Mouse (Mus musculus): ENCODE results near the gene Itpkb. TPM values are rescaled to one million over a fixed set of nuclear protein-coding genes. Genes with fewer than 3 reads are reported as not detected.

Itpkb gene
- polyA plus RNA-seq, 1 experiment: 18.1 TPM

GRCm38 (mm10) chr1:180354129-180354528 lies 23.8 kb downstream of the Itpkb start:
- Histone ChIP-seq H3K4me1 (ENCODE audit: control insufficient read depth, insufficient read depth, low read length) (peaks cover 18% of the 10 kb centered on the region), H3K27ac (ENCODE audit: control insufficient read depth, insufficient read depth, low read depth, low read length, poor library complexity) (no peak overlapping the region; the same call in 1 of the 2 replicates), H3K4me3 (replicated peaks; ENCODE audit: control insufficient read depth, low read depth, low read length) (no peak overlapping the region)
- TF ChIP-seq POLR2A (IDR thresholded peaks at IDR 0.05; ENCODE audit: borderline replicate concordance, control insufficient read depth, low read depth, low read length) (no peak), CTCF (IDR thresholded peaks at IDR 0.05; ENCODE audit: control insufficient read depth, insufficient read depth, low read length) (no peak)
- 70% methylated on average over 4 of the region's 4 CpGs for WGBS

GRCm38 (mm10) chr1:180354976-180355730 lies 24.9 kb downstream of the Itpkb start:
- TF ChIP-seq CTCF (IDR thresholded peaks at IDR 0.05; ENCODE audit: control insufficient read depth, insufficient read depth, low read length): no peak
- TF ChIP-seq POLR2A (IDR thresholded peaks at IDR 0.05; ENCODE audit: borderline replicate concordance, control insufficient read depth, low read depth, low read length): no peak
- Histone ChIP-seq H3K4me3 (replicated peaks; ENCODE audit: control insufficient read depth, low read depth, low read length) (no peak overlapping the region), H3K4me1 (ENCODE audit: control insufficient read depth, insufficient read depth, low read length) (peaks cover 19% of the 10 kb centered on the region), H3K27ac (ENCODE audit: control insufficient read depth, insufficient read depth, low read depth, low read length, poor library complexity) (peak overlapping the region; percentile 54)
- WGBS: 76% methylated on average over 13 of the region's 13 CpGs

- H3K4me1 ChIP-seq (ENCODE audit: control insufficient read depth, insufficient read depth, low read length): peaks cover 20% of the 10 kb centered on the region
- TF ChIP-seq CTCF (IDR thresholded peaks at IDR 0.05; ENCODE audit: control insufficient read depth, insufficient read depth, low read length): no peak
- TF ChIP-seq POLR2A (IDR thresholded peaks at IDR 0.05; ENCODE audit: borderline replicate concordance, control insufficient read depth, low read depth, low read length): no peak
- peak overlapping the region; percentile 54 for H3K27ac ChIP-seq (ENCODE audit: control insufficient read depth, insufficient read depth, low read depth, low read length, poor library complexity)
- WGBS: 33% methylated on average over 4 of the region's 4 CpGs
- no peak overlapping the region for H3K4me3 ChIP-seq (replicated peaks; ENCODE audit: control insufficient read depth, low read depth, low read length)
These were observed 25.9 kb downstream of the Itpkb start for GRCm38 (mm10) chr1:180356176-180356575.

GRCm38 (mm10) chr1:180356857-180357256 lies 26.6 kb downstream of the Itpkb start:
- peaks cover 20% of the 10 kb centered on the region for H3K4me1 ChIP-seq (ENCODE audit: control insufficient read depth, insufficient read depth, low read length)
- no peak overlapping the region for H3K4me3 ChIP-seq (replicated peaks; ENCODE audit: control insufficient read depth, low read depth, low read length)
- H3K27ac ChIP-seq (ENCODE audit: control insufficient read depth, insufficient read depth, low read depth, low read length, poor library complexity): peak overlapping the region; percentile 42
- 50% methylated on average over 6 of the region's 6 CpGs for WGBS
- no peak for TF ChIP-seq POLR2A (IDR thresholded peaks at IDR 0.05; ENCODE audit: borderline replicate concordance, control insufficient read depth, low read depth, low read length)
- TF ChIP-seq CTCF (IDR thresholded peaks at IDR 0.05; ENCODE audit: control insufficient read depth, insufficient read depth, low read length): no peak

GRCm38 (mm10) chr1:180357893-180358331 lies 27.6 kb downstream of the Itpkb start:
- WGBS: 49% methylated on average over 7 of the region's 7 CpGs
- Histone ChIP-seq H3K4me3 (replicated peaks; ENCODE audit: control insufficient read depth, low read depth, low read length) (no peak overlapping the region), H3K4me1 (ENCODE audit: control insufficient read depth, insufficient read depth, low read length) (peaks cover 18% of the 10 kb centered on the region), H3K27ac (ENCODE audit: control insufficient read depth, insufficient read depth, low read depth, low read length, poor library complexity) (no peak overlapping the region; the same call in 1 of the 2 replicates)
- no peak for TF ChIP-seq CTCF (IDR thresholded peaks at IDR 0.05; ENCODE audit: control insufficient read depth, insufficient read depth, low read length)
- no peak for TF ChIP-seq POLR2A (IDR thresholded peaks at IDR 0.05; ENCODE audit: borderline replicate concordance, control insufficient read depth, low read depth, low read length)

- TF ChIP-seq CTCF (IDR thresholded peaks at IDR 0.05; ENCODE audit: control insufficient read depth, insufficient read depth, low read length) (no peak), POLR2A (IDR thresholded peaks at IDR 0.05; ENCODE audit: borderline replicate concordance, control insufficient read depth, low read depth, low read length) (no peak)
- Histone ChIP-seq H3K4me3 (replicated peaks; ENCODE audit: control insufficient read depth, low read depth, low read length) (no peak overlapping the region), H3K27ac (ENCODE audit: control insufficient read depth, insufficient read depth, low read depth, low read length, poor library complexity) (no peak overlapping the region), H3K4me1 (ENCODE audit: control insufficient read depth, insufficient read depth, low read length) (peaks cover 20% of the 10 kb centered on the region)
- 86% methylated on average over 9 of the region's 9 CpGs for WGBS
These were observed 28.2 kb downstream of the Itpkb start for GRCm38 (mm10) chr1:180358466-180358865.

GRCm38 (mm10) chr1:180359311-180359710 lies 29.0 kb downstream of the Itpkb start:
- Histone ChIP-seq H3K4me1 (ENCODE audit: control insufficient read depth, insufficient read depth, low read length) (peaks cover 20% of the 10 kb centered on the region), H3K4me3 (replicated peaks; ENCODE audit: control insufficient read depth, low read depth, low read length) (no peak overlapping the region), H3K27ac (ENCODE audit: control insufficient read depth, insufficient read depth, low read depth, low read length, poor library complexity) (no peak overlapping the region)
- TF ChIP-seq POLR2A (IDR thresholded peaks at IDR 0.05; ENCODE audit: borderline replicate concordance, control insufficient read depth, low read depth, low read length) (no peak), CTCF (IDR thresholded peaks at IDR 0.05; ENCODE audit: control insufficient read depth, insufficient read depth, low read length) (no peak)
- WGBS: 72% methylated on average over 5 of the region's 5 CpGs

GRCm38 (mm10) chr1:180362176-180362575 lies 31.9 kb downstream of the Itpkb start:
- Histone ChIP-seq H3K4me1 (ENCODE audit: control insufficient read depth, insufficient read depth, low read length) (peaks cover 13% of the 10 kb centered on the region), H3K4me3 (replicated peaks; ENCODE audit: control insufficient read depth, low read depth, low read length) (no peak overlapping the region), H3K27ac (ENCODE audit: control insufficient read depth, insufficient read depth, low read depth, low read length, poor library complexity) (no peak overlapping the region)
- TF ChIP-seq POLR2A (IDR thresholded peaks at IDR 0.05; ENCODE audit: borderline replicate concordance, control insufficient read depth, low read depth, low read length): no peak
- no peak for TF ChIP-seq CTCF (IDR thresholded peaks at IDR 0.05; ENCODE audit: control insufficient read depth, insufficient read depth, low read length)
- WGBS: 82% methylated on average over 4 of the region's 4 CpGs
